Mouse (Mus musculus): ENCODE results near the gene Slc4a3. TPM values are rescaled to one million over a fixed set of nuclear protein-coding genes. Genes with fewer than 3 reads are reported as not detected.
A peak's percentile ranks its signal among the peaks of the same experiment; 100 is the strongest.

Slc4a3 gene
- polyA plus RNA-seq, 2 experiments = 21.5 to 101 TPM

GRCm38 (mm10) chr1:75573715-75574114, 27.6 kb downstream of the Slc4a3 start:
- no peak for TF ChIP-seq POLR2A (IDR thresholded peaks at IDR 0.05; ENCODE audit: borderline replicate concordance, extremely low read depth, insufficient read depth, insufficient read length)
- no peak overlapping the region for H3K27ac ChIP-seq (replicated peaks; ENCODE audit: low read depth, low read length)
- H3K4me1 ChIP-seq (ENCODE audit: control insufficient read depth, insufficient read depth, low read length) = no peaks in the 10 kb centered on the region
- no peak overlapping the region for H3K4me3 ChIP-seq (replicated peaks; ENCODE audit: low read length)
- no peaks in the 10 kb centered on the region for H3K36me3 ChIP-seq (ENCODE audit: control insufficient read depth, insufficient read depth, low read length)
- WGBS = 89% methylated on average over 7 of the region's 7 CpGs
- no peak overlapping the region for H3K4me2 ChIP-seq (replicated peaks; ENCODE audit: low read depth, low read length, severe bottlenecking)
- no peak for ATAC-seq (ENCODE audit: low FRiP score, low read depth)
- DNase-seq (ENCODE audit: low spot score) = no peak
- H3K9ac ChIP-seq (ENCODE audit: low read depth, low read length, severe bottlenecking) = no peak overlapping the region
- no peaks in the 10 kb centered on the region for H3K27me3 ChIP-seq (ENCODE audit: control insufficient read depth, insufficient read depth, low read length)
- no peaks in the 10 kb centered on the region for H3K9me3 ChIP-seq (ENCODE audit: control insufficient read depth, low read length)

GRCm38 (mm10) chr1:75574476-75575310, 28.6 kb downstream of the Slc4a3 start:
- Histone ChIP-seq H3K4me1 (ENCODE audit: control insufficient read depth, insufficient read depth, low read length) (no peaks in the 10 kb centered on the region), H3K9me3 (ENCODE audit: control insufficient read depth, low read length) (no peaks in the 10 kb centered on the region), H3K4me3 (replicated peaks; ENCODE audit: low read length) (no peak overlapping the region), H3K4me2 (replicated peaks; ENCODE audit: low read depth, low read length, severe bottlenecking) (no peak overlapping the region), H3K9ac (ENCODE audit: low read depth, low read length, severe bottlenecking) (no peak overlapping the region), H3K36me3 (ENCODE audit: control insufficient read depth, insufficient read depth, low read length) (no peaks in the 10 kb centered on the region), H3K27ac (replicated peaks; ENCODE audit: low read depth, low read length) (no peak overlapping the region), H3K27me3 (ENCODE audit: control insufficient read depth, insufficient read depth, low read length) (no peaks in the 10 kb centered on the region)
- WGBS = 69% methylated on average over 17 of the region's 17 CpGs
- DNase-seq (ENCODE audit: low spot score) (no peak), ATAC-seq (ENCODE audit: low FRiP score, low read depth) (no peak)
- TF ChIP-seq POLR2A (IDR thresholded peaks at IDR 0.05; ENCODE audit: borderline replicate concordance, extremely low read depth, insufficient read depth, insufficient read length) = no peak

GRCm38 (mm10) chr1:75581936-75582624, 36.0 kb downstream of the Slc4a3 start:
- Histone ChIP-seq H3K36me3 (ENCODE audit: control insufficient read depth, insufficient read depth, low read length) (no peaks in the 10 kb centered on the region), H3K4me3 (replicated peaks; ENCODE audit: low read length) (no peak overlapping the region), H3K9ac (ENCODE audit: low read depth, low read length, severe bottlenecking) (no peak overlapping the region), H3K4me1 (ENCODE audit: control insufficient read depth, insufficient read depth, low read length) (peaks cover 12% of the 10 kb centered on the region; the same call in 1 of the 2 replicates), H3K4me2 (replicated peaks; ENCODE audit: low read depth, low read length, severe bottlenecking) (no peak overlapping the region), H3K27me3 (ENCODE audit: control insufficient read depth, insufficient read depth, low read length) (no peaks in the 10 kb centered on the region), H3K9me3 (ENCODE audit: control insufficient read depth, low read length) (no peaks in the 10 kb centered on the region), H3K27ac (replicated peaks; ENCODE audit: low read depth, low read length) (peak overlapping the region; percentile 15)
- DNase-seq (ENCODE audit: low spot score) (peak; percentile 50), ATAC-seq (ENCODE audit: low FRiP score, low read depth) (peak; percentile 41; the same call in 1 of the 2 replicates)
- no peak for TF ChIP-seq POLR2A (IDR thresholded peaks at IDR 0.05; ENCODE audit: borderline replicate concordance, extremely low read depth, insufficient read depth, insufficient read length)
- WGBS = 35% methylated on average over 7 of the region's 7 CpGs

DNA sequence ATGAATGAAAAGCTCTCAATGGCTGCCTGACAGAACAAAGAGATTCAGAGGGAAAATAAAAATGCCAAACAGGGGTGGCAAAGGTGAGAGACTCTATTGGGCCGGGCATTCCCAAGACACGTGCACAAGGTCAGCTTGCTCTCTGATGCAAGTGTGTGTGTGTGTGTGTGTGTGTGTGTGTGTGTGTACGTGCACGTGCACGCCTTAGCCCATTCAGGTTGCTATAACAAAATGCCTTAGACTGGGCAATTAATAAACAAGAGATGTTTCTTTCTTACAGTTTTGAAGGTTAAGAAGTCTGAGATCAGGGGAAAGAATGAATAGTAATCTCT, 36.5 kb downstream of the Slc4a3 start:
- TF ChIP-seq POLR2A (IDR thresholded peaks at IDR 0.05; ENCODE audit: borderline replicate concordance, extremely low read depth, insufficient read depth, insufficient read length) = no peak
- ATAC-seq (ENCODE audit: low FRiP score, low read depth) = no peak

GRCm38 (mm10) chr1:75583034-75583433, 37.0 kb downstream of the Slc4a3 start:
- ATAC-seq (ENCODE audit: low FRiP score, low read depth) (no peak), DNase-seq (ENCODE audit: low spot score) (no peak)
- TF ChIP-seq POLR2A (IDR thresholded peaks at IDR 0.05; ENCODE audit: borderline replicate concordance, extremely low read depth, insufficient read depth, insufficient read length) = no peak
- no peaks in the 10 kb centered on the region for H3K9me3 ChIP-seq (ENCODE audit: control insufficient read depth, low read length)
- no peak overlapping the region for H3K27ac ChIP-seq (replicated peaks; ENCODE audit: low read depth, low read length)
- no peaks in the 10 kb centered on the region for H3K36me3 ChIP-seq (ENCODE audit: control insufficient read depth, insufficient read depth, low read length)
- no peak overlapping the region for H3K4me2 ChIP-seq (replicated peaks; ENCODE audit: low read depth, low read length, severe bottlenecking)
- 73% methylated on average over 10 of the region's 10 CpGs for WGBS
- H3K4me3 ChIP-seq (replicated peaks; ENCODE audit: low read length) = no peak overlapping the region
- H3K27me3 ChIP-seq (ENCODE audit: control insufficient read depth, insufficient read depth, low read length) = no peaks in the 10 kb centered on the region
- peaks cover 15% of the 10 kb centered on the region; the same call in 1 of the 2 replicates for H3K4me1 ChIP-seq (ENCODE audit: control insufficient read depth, insufficient read depth, low read length)
- H3K9ac ChIP-seq (ENCODE audit: low read depth, low read length, severe bottlenecking) = no peak overlapping the region

More for the DNA sequence above, 36.5 kb downstream of the Slc4a3 start:
- 76% methylated on average over 5 of the region's 5 CpGs for WGBS
- Histone ChIP-seq H3K4me1 (ENCODE audit: control insufficient read depth, insufficient read depth, low read length) (peaks cover 12% of the 10 kb centered on the region; the same call in 1 of the 2 replicates), H3K36me3 (ENCODE audit: control insufficient read depth, insufficient read depth, low read length) (no peaks in the 10 kb centered on the region), H3K4me2 (replicated peaks; ENCODE audit: low read depth, low read length, severe bottlenecking) (no peak overlapping the region), H3K4me3 (replicated peaks; ENCODE audit: low read length) (no peak overlapping the region), H3K27ac (replicated peaks; ENCODE audit: low read depth, low read length) (peak overlapping the region; percentile 15), H3K9ac (ENCODE audit: low read depth, low read length, severe bottlenecking) (no peak overlapping the region), H3K9me3 (ENCODE audit: control insufficient read depth, low read length) (no peaks in the 10 kb centered on the region), H3K27me3 (ENCODE audit: control insufficient read depth, insufficient read depth, low read length) (no peaks in the 10 kb centered on the region)
- DNase-seq (ENCODE audit: low spot score) = no peak

Measured in limb, embryonic 14.5 days (tissue).